ENCODE assay signal across 14 mouse cellular contexts in the genomic region with DNA sequence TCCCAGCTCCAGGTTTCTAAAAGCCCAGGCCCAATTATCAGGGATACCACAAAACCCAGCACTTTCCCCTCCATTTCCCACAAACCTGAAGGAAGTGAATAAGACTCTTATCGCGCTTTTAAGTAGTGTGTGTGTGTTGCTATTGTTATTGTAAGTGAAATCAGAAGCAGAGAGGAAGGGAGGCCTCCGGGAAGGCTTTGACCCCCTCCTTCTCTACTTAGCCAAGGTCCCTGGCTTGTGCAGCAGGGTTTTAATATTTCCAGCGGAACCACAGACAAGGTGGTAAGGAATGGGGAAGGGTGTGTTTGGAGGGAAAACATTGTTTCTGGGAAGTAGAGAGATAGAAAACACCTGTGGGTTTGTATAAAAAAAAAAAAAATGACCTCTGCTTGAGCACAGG. TPM values are rescaled to one million over a fixed set of nuclear protein-coding genes. Genes with fewer than 3 reads are reported as not detected.
DNase-seq lines count a peak whose midpoint lies in the region; ATAC-seq and TF ChIP-seq lines count a peak whose summit lies in the region.
"Had no signal": no experiment of that assay in that cellular context is flagged by ENCODE, and none has a peak within 500 bp of the region (broad histone marks: within the 10 kb centered on the region; RNA-seq: fewer than 3 reads in every experiment).

No protein-coding gene starts in this region.

- ATAC-seq in lung, postnatal 0 days: 0 out of 2 replicates have a peak, but pooled peaks have one; percentile 25
- no peak for ATAC-seq in heart, embryonic 15.5 days (replicated peaks; ENCODE audit: insufficient number of reproducible peaks, insufficient read depth, low FRiP score, low read depth)
- ATAC-seq in stomach, embryonic 16.5 days (ENCODE audit: insufficient read depth, low FRiP score): no peak
- ATAC-seq in hindbrain, embryonic 14.5 days (ENCODE audit: low FRiP score): no peak

- TF ChIP-seq CTCF in lung, postnatal 0 days (IDR thresholded peaks at IDR 0.05): no peak

- H3K4me1 ChIP-seq in heart, embryonic 10.5 days: peaks cover 54% of the 10 kb centered on the region
- H3K4me1 ChIP-seq in lung, postnatal 0 days (ENCODE audit: insufficient read depth, low read depth, low read length): no peaks in the 10 kb centered on the region
- peaks cover 9% of the 10 kb centered on the region for H3K4me1 ChIP-seq in heart, embryonic 15.5 days (replicated peaks)
- H3K4me1 ChIP-seq in stomach, embryonic 16.5 days (ENCODE audit: control insufficient read depth, insufficient read depth, low read length): peaks cover 16% of the 10 kb centered on the region
- H3K4me1 ChIP-seq in hindbrain, embryonic 14.5 days (replicated peaks; ENCODE audit: control insufficient read depth, insufficient read depth, low read length): no peaks in the 10 kb centered on the region

- no peak overlapping the region for H3K4me2 ChIP-seq in lung, postnatal 0 days (replicated peaks; ENCODE audit: low read depth, low read length)
- no peak overlapping the region for H3K4me2 ChIP-seq in heart, embryonic 15.5 days
- H3K4me2 ChIP-seq in stomach, embryonic 16.5 days (ENCODE audit: low read depth, low read length): no peak overlapping the region
- no peak overlapping the region for H3K4me2 ChIP-seq in hindbrain, embryonic 14.5 days (replicated peaks)
- H3K4me2 ChIP-seq: hindbrain, embryonic 13.5 days had no signal

- DNase-seq in heart, embryonic 10.5 days (ENCODE audit: low spot score): no peak
- DNase-seq in heart, adult 8-10 months (ENCODE audit: low spot score): no peak
- no peak for DNase-seq in lung, postnatal 0 days (ENCODE audit: low spot score)
- DNase-seq in lung, adult 18-20 months: no peak
- no peak for DNase-seq in urinary bladder, postnatal 14 days (ENCODE audit: low spot score)
- no peak for DNase-seq in hindbrain, embryonic 14.5 days (ENCODE audit: low spot score)
- DNase-seq: adrenal gland, postnatal 10 days; cerebellum, postnatal 36 days; kidney, adult 9 months; spleen, adult 18-20 months; thymus, postnatal 25 days had no signal

- no peaks in the 10 kb centered on the region for H3K9me3 ChIP-seq in heart, embryonic 10.5 days
- no peaks in the 10 kb centered on the region for H3K9me3 ChIP-seq in lung, postnatal 0 days (ENCODE audit: low read length)
- no peaks in the 10 kb centered on the region for H3K9me3 ChIP-seq in heart, embryonic 15.5 days (replicated peaks)
- no peaks in the 10 kb centered on the region for H3K9me3 ChIP-seq in stomach, embryonic 16.5 days (replicated peaks; ENCODE audit: control insufficient read depth, low read length)
- H3K9me3 ChIP-seq in hindbrain, embryonic 14.5 days (ENCODE audit: control insufficient read depth, low read length): no peaks in the 10 kb centered on the region
- H3K9me3 ChIP-seq: hindbrain, embryonic 13.5 days had no signal

- no peaks in the 10 kb centered on the region for H3K36me3 ChIP-seq in heart, embryonic 10.5 days
- H3K36me3 ChIP-seq in lung, postnatal 0 days (ENCODE audit: insufficient read depth, low read length): no peaks in the 10 kb centered on the region
- no peaks in the 10 kb centered on the region for H3K36me3 ChIP-seq in heart, embryonic 15.5 days
- no peaks in the 10 kb centered on the region for H3K36me3 ChIP-seq in stomach, embryonic 16.5 days (ENCODE audit: control insufficient read depth, insufficient read depth, low read length)
- H3K36me3 ChIP-seq in hindbrain, embryonic 14.5 days (replicated peaks; ENCODE audit: control insufficient read depth, insufficient read depth): no peaks in the 10 kb centered on the region
- H3K36me3 ChIP-seq: hindbrain, embryonic 13.5 days had no signal

- H3K27ac ChIP-seq in heart, embryonic 10.5 days: peak overlapping the region; percentile 74
- H3K27ac ChIP-seq in lung, postnatal 0 days (ENCODE audit: low read length): peak overlapping the region; percentile 33; the same call in 1 of the 2 replicates
- H3K27ac ChIP-seq in heart, embryonic 15.5 days: peak overlapping the region; percentile 59
- H3K27ac ChIP-seq in stomach, embryonic 16.5 days (ENCODE audit: low read length): peak overlapping the region; percentile 44
- no peak overlapping the region for H3K27ac ChIP-seq in hindbrain, embryonic 14.5 days

- H3K9ac ChIP-seq in lung, postnatal 0 days (replicated peaks; ENCODE audit: low read depth): no peak overlapping the region
- no peak overlapping the region for H3K9ac ChIP-seq in heart, embryonic 15.5 days
- peak overlapping the region; percentile 7; the same call in 1 of the 2 replicates for H3K9ac ChIP-seq in stomach, embryonic 16.5 days (ENCODE audit: low read length)
- H3K9ac ChIP-seq in hindbrain, embryonic 14.5 days: no peak overlapping the region
- H3K9ac ChIP-seq: hindbrain, embryonic 13.5 days had no signal

- H3K4me3 ChIP-seq in heart, embryonic 10.5 days: no peak overlapping the region
- no peak overlapping the region for H3K4me3 ChIP-seq in lung, postnatal 0 days (ENCODE audit: low read depth, low read length)
- H3K4me3 ChIP-seq in heart, embryonic 15.5 days: no peak overlapping the region
- no peak overlapping the region for H3K4me3 ChIP-seq in stomach, embryonic 16.5 days (replicated peaks; ENCODE audit: low read length)
- H3K4me3 ChIP-seq in hindbrain, embryonic 14.5 days (replicated peaks; ENCODE audit: low read length): no peak overlapping the region
- H3K4me3 ChIP-seq: hindbrain, embryonic 13.5 days had no signal

- TF ChIP-seq EP300 in lung, postnatal 0 days (IDR thresholded peaks at IDR 0.05): 0 out of 2 replicates have a peak, but pooled peaks have one; percentile 30

- WGBS in heart, embryonic 10.5 days: 27% methylated on average over 4 of the region's 4 CpGs
- WGBS in lung, postnatal 0 days: 39% methylated on average over 4 of the region's 4 CpGs
- 39% methylated on average over 4 of the region's 4 CpGs for WGBS in heart, embryonic 15.5 days
- WGBS in stomach, embryonic 16.5 days: 23% methylated on average over 4 of the region's 4 CpGs
- 43% methylated on average over 4 of the region's 4 CpGs for WGBS in hindbrain, embryonic 14.5 days

- H3K27me3 ChIP-seq in heart, embryonic 10.5 days (ENCODE audit: insufficient read depth, poor library complexity, severe bottlenecking): no peaks in the 10 kb centered on the region
- H3K27me3 ChIP-seq in lung, postnatal 0 days (replicated peaks; ENCODE audit: insufficient read depth, low read length): no peaks in the 10 kb centered on the region
- no peaks in the 10 kb centered on the region for H3K27me3 ChIP-seq in heart, embryonic 15.5 days
- no peaks in the 10 kb centered on the region for H3K27me3 ChIP-seq in stomach, embryonic 16.5 days (ENCODE audit: control insufficient read depth, insufficient read depth, low read length)
- no peaks in the 10 kb centered on the region for H3K27me3 ChIP-seq in hindbrain, embryonic 14.5 days (ENCODE audit: control insufficient read depth, insufficient read depth, low read length)
- H3K27me3 ChIP-seq: hindbrain, embryonic 13.5 days had no signal

RNA-seq across cellular contexts. Expression of a gene that starts 34.4 kb away (rescaled TPM):
- polyA plus RNA-seq in heart, embryonic 10.5 days (2016; fragmentation: Nextera tagmentation; extraction: Ambion mirVana): 163 TPM in 2 replicates
- 10 to 100 TPM; 49.7 to 54.4 (median 53.0) TPM for total RNA-seq in heart, adult 8-10 months (2022)
- polyA plus RNA-seq in lung, postnatal 0 days (2015; fragmentation: Nextera tagmentation; extraction: Ambion mirVana): 206 and 220 TPM in 2 replicates
- 120 and 130 TPM in 2 replicates for polyA plus RNA-seq in heart, embryonic 15.5 days (2015; fragmentation: Nextera tagmentation; extraction: Ambion mirVana)
- 165 and 167 TPM in 2 replicates for polyA plus RNA-seq in stomach, embryonic 16.5 days (2015; fragmentation: Nextera tagmentation; extraction: Ambion mirVana)
- 181 and 197 TPM in 2 replicates for polyA plus RNA-seq in hindbrain, embryonic 14.5 days (2014; fragmentation: Nextera tagmentation; extraction: Ambion mirVana)
